Mouse (Mus musculus) megakaryocyte, adult 5-6 weeks (primary cell): Measurements from ENCODE around the gene Gm12394. TPM values are rescaled to one million over a fixed set of nuclear protein-coding genes. Genes with fewer than 3 reads are reported as not detected.
"Not testable (repeated sequence)": the region's sequence is repeated elsewhere in the genome, so short reads cannot be mapped to it uniquely, and the experiment has no call there.

Experiments used
- ATAC-seq: 2 replicates; pipeline ENCODE4 v1.8.0; 2016; ENCODE audit warnings: mild to moderate bottlenecking, inconsistent platforms; ENCODE audit not compliant: poor library complexity, severe bottlenecking
- total RNA-seq, 2 experiments: library from RNA; stranded (forward) in 1 of 2; stranded (reverse) in 1 of 2; fragments of 153-499, 151-499 nt in 1 of 2; fragments of 221-1000, 200-1000 nt in 1 of 2; gene quantifications; 2 replicates each; pipeline versions ENCODE4 v1.2.3 to v1.2.4; 2015 to 2017

Gene Gm12394
- total RNA-seq (2015) (not detected in 2 replicates), total RNA-seq (2017) (not detected in 2 replicates)

GRCm38 (mm10) chr4:42856671-42857070 is at the start of gene Gm12394:
Gene Gm12394 (minus strand): TSS chr4:42856771.
- ATAC-seq, result not testable (repeated sequence)

- no peak for ATAC-seq
Observed at GRCm38 (mm10) chr4:42904966-42905365, 48.4 kb upstream of the Gm12394 start.

GRCm38 (mm10) chr4:42904523-42904922 is 48.0 kb upstream of the Gm12394 start:
- no peak for ATAC-seq

GRCm38 (mm10) chr4:42903942-42904341 is 47.4 kb upstream of the Gm12394 start:
- ATAC-seq, result no peak

- ATAC-seq, result no peak
Observed at GRCm38 (mm10) chr4:42902730-42903129, 46.2 kb upstream of the Gm12394 start.

- peak; percentile 73 for ATAC-seq
Observed at GRCm38 (mm10) chr4:42902174-42902573, 45.6 kb upstream of the Gm12394 start.

GRCm38 (mm10) chr4:42900878-42901277 is 44.3 kb upstream of the Gm12394 start:
- no peak for ATAC-seq

GRCm38 (mm10) chr4:42898914-42899313 is 42.3 kb upstream of the Gm12394 start:
- no peak for ATAC-seq

GRCm38 (mm10) chr4:42895118-42895517 is 38.5 kb upstream of the Gm12394 start:
- no peak for ATAC-seq

- ATAC-seq, result no peak
Observed at GRCm38 (mm10) chr4:42891176-42891575, 34.6 kb upstream of the Gm12394 start.

GRCm38 (mm10) chr4:42888806-42889205 is 32.2 kb upstream of the Gm12394 start:
- no peak for ATAC-seq

- no peak for ATAC-seq
Observed at GRCm38 (mm10) chr4:42886926-42887325, 30.4 kb upstream of the Gm12394 start.

GRCm38 (mm10) chr4:42880677-42880948 is 24.0 kb upstream of the Gm12394 start:
- no peak; the same call in 1 of the 2 replicates for ATAC-seq

GRCm38 (mm10) chr4:42879829-42880676 is 23.5 kb upstream of the Gm12394 start:
- ATAC-seq, result peak; percentile 82

GRCm38 (mm10) chr4:42877657-42878056 is 21.1 kb upstream of the Gm12394 start:
- no peak for ATAC-seq

- ATAC-seq, result peak; percentile 84
Observed at GRCm38 (mm10) chr4:42876586-42877291, 20.2 kb upstream of the Gm12394 start.

GRCm38 (mm10) chr4:42874134-42874533 is 17.6 kb upstream of the Gm12394 start, which contains the start of gene Fam205c:
Gene Fam205c (minus strand): TSS chr4:42874234.
- no peak for ATAC-seq

GRCm38 (mm10) chr4:42872746-42873435 is 16.3 kb upstream of the Gm12394 start:
- no peak for ATAC-seq

GRCm38 (mm10) chr4:42872151-42872550 is 15.6 kb upstream of the Gm12394 start:
- ATAC-seq, result no peak

- ATAC-seq, result no peak
Observed at GRCm38 (mm10) chr4:42870748-42871147, 14.2 kb upstream of the Gm12394 start.

GRCm38 (mm10) chr4:42868193-42868592 is 11.6 kb upstream of the Gm12394 start:
- no peak for ATAC-seq
